Mouse (Mus musculus) lung, embryonic 16.5 days (tissue): ENCODE data around the gene Gmcl1. TPM values are rescaled to one million over a fixed set of nuclear protein-coding genes. Genes with fewer than 3 reads are reported as not detected.

Source experiments
- ATAC-seq: fragments of 200-750 bp; cut with Nextera tagmentation; 2 replicates; pipeline ENCODE4 v1.8.0; 2017; ENCODE audit warnings: low read depth, mild to moderate bottlenecking, moderate library complexity
- H3K27ac ChIP-seq: fragments of 300-500 bp; sonication (generic); 2 replicates; pipeline ENCODE4 v1.5.1; 2014; ENCODE audit warnings: mild to moderate bottlenecking, control low read depth, low read length
- H3K27me3 ChIP-seq: fragments of 300-500 bp; sonication (generic); 2 replicates; pipeline ENCODE4 v1.6.1; 2014; ENCODE audit warnings: low read depth, low read length, mixed read lengths; ENCODE audit not compliant: control insufficient read depth, insufficient read depth
- H3K36me3 ChIP-seq: fragments of 300-500 bp; sonication (generic); 2 replicates; pipeline ENCODE4 v1.6.1; 2014; ENCODE audit warnings: low read length; ENCODE audit not compliant: control insufficient read depth, insufficient read depth
- H3K4me1 ChIP-seq: fragments of 300-500 bp; sonication (generic); replicated peaks from 2 replicates; pipeline ENCODE4 v1.6.1; 2014; ENCODE audit warnings: low read length, mixed read lengths; ENCODE audit not compliant: control insufficient read depth, insufficient read depth
- H3K4me2 ChIP-seq: fragments of 300-500 bp; sonication (generic); 2 replicates; pipeline ENCODE4 v1.6.1; 2014; ENCODE audit warnings: low read depth, low read length, control low read depth
- H3K4me3 ChIP-seq: fragments of 300-500 bp; sonication (generic); 2 replicates; pipeline ENCODE4 v1.5.1; 2014; ENCODE audit warnings: mild to moderate bottlenecking, low read length, control low read depth
- H3K9ac ChIP-seq: fragments of 300-500 bp; sonication (generic); 2 replicates; pipeline ENCODE4 v1.6.1; 2014; ENCODE audit warnings: low read length, control low read depth
- H3K9me3 ChIP-seq: fragments of 300-500 bp; sonication (generic); 2 replicates; pipeline ENCODE4 v1.6.1; 2016; ENCODE audit warnings: low read length; ENCODE audit not compliant: control insufficient read depth
- WGBS: fragments of 180-500 bp; shearing (Covaris S2); extraction: QIAGEN DNeasy Blood & Tissue Kit; methylation state at CpG from one replicate; pipeline ENCODE4 v1.1.7; 2014; 5-methylcytosine and 5-hydroxymethylcytosine counted together
- polyA plus RNA-seq: library from polyadenylated mRNA; unstranded; fragments of >200 nt; fragmentation: Nextera tagmentation; extraction: Ambion mirVana; gene quantifications from 2 replicates; pipeline ENCODE4 v1.2.1, GENCODE M21; 2015

The Gmcl1 gene
- polyA plus RNA-seq, 1 experiment from 2014 or later, result 22.9 TPM

- H3K27me3 ChIP-seq, result no peaks in the 10 kb centered on the region
- WGBS, result 74% methylated on average over 7 of the region's 7 CpGs
- no peak overlapping the region for H3K4me2 ChIP-seq
- H3K9me3 ChIP-seq, result no peaks in the 10 kb centered on the region
- H3K4me1 ChIP-seq, result peaks cover 3% of the 10 kb centered on the region; the same call in 1 of the 2 replicates
- H3K27ac ChIP-seq, result no peak overlapping the region
- H3K36me3 ChIP-seq, result no peaks in the 10 kb centered on the region
- H3K9ac ChIP-seq, result no peak overlapping the region
- no peak for ATAC-seq
- no peak overlapping the region for H3K4me3 ChIP-seq
Measured at GRCm38 (mm10) chr6:86772631-86773030, 39.4 kb upstream of the Gmcl1 start.

GRCm38 (mm10) chr6:86768938-86769337, 35.8 kb upstream of the Gmcl1 start:
- no peak for ATAC-seq
- H3K27ac ChIP-seq, result no peak overlapping the region
- H3K36me3 ChIP-seq, result peaks cover 5% of the 10 kb centered on the region; the same call in 1 of the 2 replicates
- H3K4me3 ChIP-seq, result no peak overlapping the region
- H3K4me2 ChIP-seq, result no peak overlapping the region
- H3K27me3 ChIP-seq, result no peaks in the 10 kb centered on the region
- no peaks in the 10 kb centered on the region for H3K9me3 ChIP-seq
- 57% methylated on average over 4 of the region's 4 CpGs for WGBS
- peaks cover 3% of the 10 kb centered on the region; the same call in 1 of the 2 replicates for H3K4me1 ChIP-seq
- H3K9ac ChIP-seq, result no peak overlapping the region

- H3K9ac ChIP-seq, result no peak overlapping the region
- no peaks in the 10 kb centered on the region for H3K27me3 ChIP-seq
- no peaks in the 10 kb centered on the region for H3K9me3 ChIP-seq
- H3K4me2 ChIP-seq, result no peak overlapping the region
- H3K36me3 ChIP-seq, result peaks cover 5% of the 10 kb centered on the region; the same call in 1 of the 2 replicates
- no peak overlapping the region for H3K4me3 ChIP-seq
- ATAC-seq, result no peak
- H3K27ac ChIP-seq, result no peak overlapping the region
- H3K4me1 ChIP-seq, result peaks cover 3% of the 10 kb centered on the region; the same call in 1 of the 2 replicates
- 67% methylated on average over 4 of the region's 4 CpGs for WGBS
Measured at GRCm38 (mm10) chr6:86768186-86768776, 35.1 kb upstream of the Gmcl1 start.

GRCm38 (mm10) chr6:86767465-86767864, 34.3 kb upstream of the Gmcl1 start:
- Histone ChIP-seq H3K9me3 (no peaks in the 10 kb centered on the region), H3K27ac (no peak overlapping the region), H3K4me1 (peaks cover 3% of the 10 kb centered on the region; the same call in 1 of the 2 replicates), H3K36me3 (peaks cover 5% of the 10 kb centered on the region; the same call in 1 of the 2 replicates), H3K4me3 (no peak overlapping the region), H3K27me3 (no peaks in the 10 kb centered on the region), H3K9ac (no peak overlapping the region), H3K4me2 (no peak overlapping the region)
- no peak for ATAC-seq
- 56% methylated on average over 3 of the region's 3 CpGs for WGBS

- 43% methylated on average over 6 of the region's 6 CpGs for WGBS
- Histone ChIP-seq H3K27me3 (no peaks in the 10 kb centered on the region), H3K9me3 (no peaks in the 10 kb centered on the region), H3K4me1 (peaks cover 3% of the 10 kb centered on the region; the same call in 1 of the 2 replicates), H3K4me3 (no peak overlapping the region), H3K36me3 (peaks cover 6% of the 10 kb centered on the region; the same call in 1 of the 2 replicates), H3K27ac (peak overlapping the region; percentile 56), H3K4me2 (no peak overlapping the region), H3K9ac (no peak overlapping the region)
- ATAC-seq, result peak; percentile 81
Measured at GRCm38 (mm10) chr6:86765637-86766059, 32.5 kb upstream of the Gmcl1 start.

- Histone ChIP-seq H3K27ac (no peak overlapping the region), H3K36me3 (peaks cover 20% of the 10 kb centered on the region), H3K9ac (no peak overlapping the region), H3K4me2 (no peak overlapping the region), H3K27me3 (no peaks in the 10 kb centered on the region), H3K9me3 (no peaks in the 10 kb centered on the region), H3K4me3 (no peak overlapping the region), H3K4me1 (no peaks in the 10 kb centered on the region)
- WGBS, result 84% methylated on average over 10 of the region's 10 CpGs
- no peak for ATAC-seq
Measured at GRCm38 (mm10) chr6:86754105-86754863, 21.1 kb upstream of the Gmcl1 start.

- H3K27me3 ChIP-seq, result no peaks in the 10 kb centered on the region
- no peak for ATAC-seq
- WGBS, result 72% methylated on average over 5 of the region's 5 CpGs
Measured at GRCm38 (mm10) chr6:86752843-86753485, 19.8 kb upstream of the Gmcl1 start.

GRCm38 (mm10) chr6:86750961-86751360, 17.8 kb upstream of the Gmcl1 start:
- Histone ChIP-seq H3K4me1 (no peaks in the 10 kb centered on the region), H3K4me2 (no peak overlapping the region), H3K27me3 (no peaks in the 10 kb centered on the region), H3K27ac (no peak overlapping the region), H3K9ac (no peak overlapping the region), H3K4me3 (no peak overlapping the region), H3K36me3 (peaks cover 16% of the 10 kb centered on the region), H3K9me3 (no peaks in the 10 kb centered on the region)
- no peak for ATAC-seq
- 90% methylated on average over 4 of the region's 4 CpGs for WGBS

More at GRCm38 (mm10) chr6:86752843-86753485, 19.8 kb upstream of the Gmcl1 start:
- H3K4me3 ChIP-seq, result no peak overlapping the region
- peaks cover 20% of the 10 kb centered on the region for H3K36me3 ChIP-seq
- no peaks in the 10 kb centered on the region for H3K9me3 ChIP-seq
- H3K9ac ChIP-seq, result no peak overlapping the region
- no peaks in the 10 kb centered on the region for H3K4me1 ChIP-seq
- no peak overlapping the region for H3K4me2 ChIP-seq
- no peak overlapping the region for H3K27ac ChIP-seq

- peaks cover 11% of the 10 kb centered on the region for H3K36me3 ChIP-seq
- no peak overlapping the region for H3K9ac ChIP-seq
- H3K27me3 ChIP-seq, result no peaks in the 10 kb centered on the region
- H3K4me2 ChIP-seq, result no peak overlapping the region
- no peak for ATAC-seq
- no peak overlapping the region for H3K4me3 ChIP-seq
- no peaks in the 10 kb centered on the region for H3K9me3 ChIP-seq
- 57% methylated on average over 4 of the region's 4 CpGs for WGBS
- H3K4me1 ChIP-seq, result no peaks in the 10 kb centered on the region
- H3K27ac ChIP-seq, result no peak overlapping the region
Measured at GRCm38 (mm10) chr6:86749817-86750216, 16.6 kb upstream of the Gmcl1 start.
